In the genomic region with DNA sequence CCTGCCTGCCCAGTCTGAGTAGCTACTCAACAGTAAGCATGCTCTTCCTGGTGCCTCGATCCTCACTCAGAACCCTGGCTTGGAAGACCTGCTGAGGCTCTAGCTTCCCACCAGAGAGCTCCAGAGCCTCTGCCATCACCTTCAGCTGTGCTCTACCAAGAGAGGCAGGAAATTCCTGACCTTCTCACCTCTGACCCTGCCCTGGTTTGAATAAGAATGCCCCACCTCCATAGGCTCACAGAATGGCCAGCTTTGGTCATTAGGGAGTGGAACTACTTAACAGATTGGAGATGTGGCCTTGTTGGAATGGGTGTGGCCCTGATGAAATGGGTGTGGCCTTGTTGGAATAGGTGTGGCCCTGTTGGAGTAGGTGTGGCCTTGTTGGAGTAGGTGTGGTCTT, we compare ENCODE assay signal across 16 mouse cellular contexts.
"Had no signal": no experiment of that assay in that cellular context is flagged by ENCODE, and none has a peak within 500 bp of the region (broad histone marks: within the 10 kb centered on the region; RNA-seq: fewer than 3 reads in every experiment).

No protein-coding gene starts in this region.

- H3K4me1 ChIP-seq: liver, embryonic 15.5 days; lung, embryonic 15.5 days had no signal

- H3K36me3 ChIP-seq: limb, embryonic 10.5 days; limb, embryonic 13.5 days; liver, embryonic 12.5 days; liver, embryonic 15.5 days; lung, embryonic 15.5 days; midbrain, embryonic 12.5 days; midbrain, embryonic 15.5 days had no signal

- ATAC-seq: liver, embryonic 12.5 days; midbrain, embryonic 15.5 days had no signal

- H3K27me3 ChIP-seq: liver, embryonic 12.5 days; liver, embryonic 15.5 days; lung, embryonic 15.5 days; midbrain, embryonic 12.5 days; midbrain, embryonic 15.5 days had no signal

- H3K9ac ChIP-seq: limb, embryonic 13.5 days; liver, embryonic 12.5 days; liver, embryonic 15.5 days; lung, embryonic 15.5 days; midbrain, embryonic 12.5 days; midbrain, embryonic 15.5 days had no signal

- H3K27ac ChIP-seq: limb, embryonic 10.5 days; limb, embryonic 13.5 days; liver, embryonic 12.5 days; liver, embryonic 15.5 days; lung, embryonic 15.5 days; midbrain, embryonic 12.5 days; midbrain, embryonic 15.5 days had no signal

- H3K4me2 ChIP-seq: limb, embryonic 13.5 days; liver, embryonic 12.5 days; liver, embryonic 15.5 days; lung, embryonic 15.5 days; midbrain, embryonic 12.5 days; midbrain, embryonic 15.5 days had no signal

- H3K4me3 ChIP-seq: limb, embryonic 10.5 days; limb, embryonic 13.5 days; liver, embryonic 12.5 days; liver, embryonic 15.5 days; lung, embryonic 15.5 days; midbrain, embryonic 12.5 days; midbrain, embryonic 15.5 days had no signal

- H3K9me3 ChIP-seq: limb, embryonic 10.5 days; limb, embryonic 13.5 days; liver, embryonic 15.5 days; lung, embryonic 15.5 days; midbrain, embryonic 12.5 days; midbrain, embryonic 15.5 days had no signal

- DNase-seq: kidney, adult 9 months; kidney, postnatal 14 days; kidney, postnatal 4 days; liver; lung, adult 18-20 months; lung, postnatal 10 days; lung, postnatal 36 days; thymus, adult 18-20 months; thymus, postnatal 36 days had no signal
